Mouse (Mus musculus) embryonic facial prominence, embryonic 14.5 days (tissue): ENCODE data around the gene Vwa3b. TPM values are rescaled to one million over a fixed set of nuclear protein-coding genes. Genes with fewer than 3 reads are reported as not detected.

Experiments
- ATAC-seq: fragments of 200-750 bp; cut with Nextera tagmentation; 2 replicates; pipeline ENCODE4 v1.8.0; 2017; ENCODE audit warnings: low read depth, moderate number of reproducible peaks, moderate TSS enrichment
- DNase-seq: peaks from one replicate; pipeline ENCODE4 v3.0.0-alpha.2; 2015; ENCODE audit warnings: low spot score
- H3K27ac ChIP-seq: fragments of 300-500 bp; sonication (generic); replicated peaks from 2 replicates; pipeline ENCODE4 v1.5.1; 2014; ENCODE audit warnings: low read depth, mild to moderate bottlenecking, low read length, moderate library complexity
- H3K27me3 ChIP-seq: fragments of 300-500 bp; sonication (generic); replicated peaks from 2 replicates; pipeline ENCODE4 v1.6.1; 2014; ENCODE audit warnings: low read length; ENCODE audit not compliant: control insufficient read depth, insufficient read depth
- H3K36me3 ChIP-seq: fragments of 300-500 bp; sonication (generic); 2 replicates; pipeline ENCODE4 v1.6.1; 2014; ENCODE audit warnings: low read length, mixed read lengths; ENCODE audit not compliant: control insufficient read depth, insufficient read depth
- H3K4me1 ChIP-seq: fragments of 300-500 bp; sonication (generic); 2 replicates; pipeline ENCODE4 v1.6.1; 2014; ENCODE audit warnings: antibody characterized with exemption, low read length; ENCODE audit not compliant: control insufficient read depth, insufficient read depth
- H3K4me2 ChIP-seq: fragments of 300-500 bp; sonication (generic); 2 replicates; pipeline ENCODE4 v1.6.1; 2014; ENCODE audit warnings: low read depth, mild to moderate bottlenecking, low read length, moderate library complexity, mixed read lengths
- H3K4me3 ChIP-seq: fragments of 300-500 bp; sonication (generic); 2 replicates; pipeline ENCODE4 v1.5.1; 2014; ENCODE audit warnings: low read depth, mild to moderate bottlenecking, low read length
- H3K9ac ChIP-seq: fragments of 300-500 bp; sonication (generic); 2 replicates; pipeline ENCODE4 v1.6.1; 2014; ENCODE audit warnings: low read depth, mild to moderate bottlenecking, low read length, moderate library complexity, mixed read lengths
- H3K9me3 ChIP-seq: fragments of 300-500 bp; sonication (generic); 2 replicates; pipeline ENCODE4 v1.6.1; 2016; ENCODE audit warnings: low read length; ENCODE audit not compliant: control insufficient read depth
- WGBS: fragments of 180-500 bp; shearing (Covaris S2); extraction: QIAGEN DNeasy Blood & Tissue Kit; methylation state at CpG from one replicate; pipeline ENCODE4 v1.1.7; 2014; 5-methylcytosine and 5-hydroxymethylcytosine counted together
- polyA plus RNA-seq: library from polyadenylated mRNA; unstranded; fragments of >200 nt; fragmentation: Nextera tagmentation; extraction: Ambion mirVana; gene quantifications from 2 replicates; pipeline ENCODE4 v1.2.1, GENCODE M21; 2014

Gene Vwa3b
- polyA plus RNA-seq, 1 experiment from 2014 or later = 2.3 TPM

GRCm38 (mm10) chr1:37100361-37100760 is 74.0 kb downstream of the Vwa3b start:
- no peak for ATAC-seq

GRCm38 (mm10) chr1:37101016-37101415 is 74.6 kb downstream of the Vwa3b start:
- no peaks in the 10 kb centered on the region for H3K4me1 ChIP-seq
- 88% methylated on average over 8 of the region's 8 CpGs for WGBS
- ATAC-seq (no peak), DNase-seq (no peak)
- no peaks in the 10 kb centered on the region for H3K27me3 ChIP-seq
- H3K9me3 ChIP-seq = no peaks in the 10 kb centered on the region
- no peak overlapping the region for H3K4me3 ChIP-seq
- H3K36me3 ChIP-seq = no peaks in the 10 kb centered on the region
- no peak overlapping the region for H3K9ac ChIP-seq
- no peak overlapping the region for H3K27ac ChIP-seq
- H3K4me2 ChIP-seq = no peak overlapping the region

More at GRCm38 (mm10) chr1:37100361-37100760, 74.0 kb downstream of the Vwa3b start:
- no peak overlapping the region for H3K4me2 ChIP-seq
- H3K4me3 ChIP-seq = no peak overlapping the region
- no peaks in the 10 kb centered on the region for H3K9me3 ChIP-seq
- DNase-seq = no peak
- H3K4me1 ChIP-seq = no peaks in the 10 kb centered on the region
- 90% methylated on average over 6 of the region's 6 CpGs for WGBS
- H3K27ac ChIP-seq = no peak overlapping the region
- no peaks in the 10 kb centered on the region for H3K27me3 ChIP-seq
- no peak overlapping the region for H3K9ac ChIP-seq
- no peaks in the 10 kb centered on the region for H3K36me3 ChIP-seq

- Histone ChIP-seq H3K4me2 (no peak overlapping the region), H3K9me3 (no peaks in the 10 kb centered on the region), H3K36me3 (no peaks in the 10 kb centered on the region), H3K4me1 (no peaks in the 10 kb centered on the region), H3K27me3 (no peaks in the 10 kb centered on the region), H3K27ac (no peak overlapping the region), H3K9ac (no peak overlapping the region), H3K4me3 (no peak overlapping the region)
- ATAC-seq (no peak), DNase-seq (no peak)
- 68% methylated on average over 2 of the region's 2 CpGs for WGBS
Observed at GRCm38 (mm10) chr1:37101717-37102116, 75.3 kb downstream of the Vwa3b start.

GRCm38 (mm10) chr1:37105194-37105593 is 78.8 kb downstream of the Vwa3b start:
- Histone ChIP-seq H3K4me3 (no peak overlapping the region), H3K9me3 (no peaks in the 10 kb centered on the region), H3K4me2 (no peak overlapping the region), H3K4me1 (no peaks in the 10 kb centered on the region), H3K27me3 (no peaks in the 10 kb centered on the region), H3K36me3 (no peaks in the 10 kb centered on the region), H3K9ac (no peak overlapping the region), H3K27ac (no peak overlapping the region)
- ATAC-seq (no peak), DNase-seq (peak; percentile 29)
- WGBS = 55% methylated on average over 3 of the region's 3 CpGs

- Histone ChIP-seq H3K4me2 (no peak overlapping the region), H3K4me1 (peaks cover 9% of the 10 kb centered on the region; the same call in 1 of the 2 replicates), H3K9ac (no peak overlapping the region), H3K4me3 (no peak overlapping the region), H3K27me3 (no peaks in the 10 kb centered on the region), H3K27ac (no peak overlapping the region), H3K36me3 (no peaks in the 10 kb centered on the region), H3K9me3 (no peaks in the 10 kb centered on the region)
- WGBS = 63% methylated on average over 6 of the region's 6 CpGs
- DNase-seq (no peak), ATAC-seq (no peak)
Observed at GRCm38 (mm10) chr1:37113781-37114180, 87.4 kb downstream of the Vwa3b start.

- WGBS = 68% methylated on average over 5 of the region's 5 CpGs
- Histone ChIP-seq H3K9me3 (no peaks in the 10 kb centered on the region), H3K4me3 (no peak overlapping the region), H3K9ac (no peak overlapping the region), H3K4me1 (peaks cover 19% of the 10 kb centered on the region), H3K36me3 (no peaks in the 10 kb centered on the region), H3K27me3 (no peaks in the 10 kb centered on the region), H3K4me2 (no peak overlapping the region), H3K27ac (no peak overlapping the region)
- no peak for ATAC-seq
- DNase-seq = no peak
Observed at GRCm38 (mm10) chr1:37115847-37116246, 89.5 kb downstream of the Vwa3b start.

- Histone ChIP-seq H3K36me3 (no peaks in the 10 kb centered on the region), H3K4me1 (peaks cover 21% of the 10 kb centered on the region), H3K9me3 (no peaks in the 10 kb centered on the region), H3K4me2 (no peak overlapping the region), H3K4me3 (no peak overlapping the region), H3K9ac (no peak overlapping the region), H3K27ac (no peak overlapping the region), H3K27me3 (no peaks in the 10 kb centered on the region)
- 75% methylated on average over 9 of the region's 9 CpGs for WGBS
- ATAC-seq (no peak), DNase-seq (no peak)
Observed at GRCm38 (mm10) chr1:37116574-37116973, 90.2 kb downstream of the Vwa3b start.

GRCm38 (mm10) chr1:37117964-37118363 is 91.6 kb downstream of the Vwa3b start:
- H3K27me3 ChIP-seq = no peaks in the 10 kb centered on the region
- no peaks in the 10 kb centered on the region for H3K36me3 ChIP-seq
- peaks cover 26% of the 10 kb centered on the region for H3K4me1 ChIP-seq
- no peak for ATAC-seq
- DNase-seq = no peak
- no peak overlapping the region for H3K4me2 ChIP-seq
- no peaks in the 10 kb centered on the region for H3K9me3 ChIP-seq
- H3K4me3 ChIP-seq = no peak overlapping the region
- no peak overlapping the region for H3K27ac ChIP-seq
- WGBS = 94% methylated on average over 5 of the region's 5 CpGs
- no peak overlapping the region for H3K9ac ChIP-seq

GRCm38 (mm10) chr1:37122306-37122705 is 95.9 kb downstream of the Vwa3b start:
- 22% methylated on average over 4 of the region's 4 CpGs for WGBS
- H3K9me3 ChIP-seq = no peaks in the 10 kb centered on the region
- H3K9ac ChIP-seq = no peak overlapping the region
- ATAC-seq (peak; percentile 90), DNase-seq (peak; percentile 93)
- H3K27me3 ChIP-seq = no peaks in the 10 kb centered on the region
- H3K4me1 ChIP-seq = peaks cover 29% of the 10 kb centered on the region
- H3K36me3 ChIP-seq = no peaks in the 10 kb centered on the region
- peak overlapping the region; percentile 44; the same call in 1 of the 2 replicates for H3K27ac ChIP-seq
- no peak overlapping the region for H3K4me2 ChIP-seq
- no peak overlapping the region for H3K4me3 ChIP-seq
